Mouse (Mus musculus): ENCODE results near the gene Ggn. TPM values are rescaled to one million over a fixed set of nuclear protein-coding genes. Genes with fewer than 3 reads are reported as not detected.

Gene Ggn
- total RNA-seq, 2 experiments from 2014 or later = 0.88 to 0.95 TPM

GRCm38 (mm10) chr7:29146625-29147367, 23.2 kb upstream of the Ggn start:
- Histone ChIP-seq H3K27ac (no peak overlapping the region), H3K4me3 (no peak overlapping the region)
- DNase-seq (ENCODE audit: low spot score in 2 of 2) = no peak
- no peak for TF ChIP-seq CTCF (conservative IDR thresholded peaks at IDR 0.05)

GRCm38 (mm10) chr7:29148771-29149170, 21.2 kb upstream of the Ggn start:
- Histone ChIP-seq H3K4me3 (no peak overlapping the region), H3K27ac (no peak overlapping the region)
- TF ChIP-seq CTCF (conservative IDR thresholded peaks at IDR 0.05) = no peak
- no peak for DNase-seq (ENCODE audit: low spot score in 2 of 2)

GRCm38 (mm10) chr7:29151486-29151885, 18.5 kb upstream of the Ggn start:
- DNase-seq (ENCODE audit: low spot score in 2 of 2) = no peak
- Histone ChIP-seq H3K27ac (no peak overlapping the region), H3K4me3 (no peak overlapping the region)
- TF ChIP-seq CTCF (conservative IDR thresholded peaks at IDR 0.05) = no peak

- DNase-seq (ENCODE audit: low spot score in 2 of 2) = no peak
- TF ChIP-seq CTCF (conservative IDR thresholded peaks at IDR 0.05) = peak; percentile 59
- Histone ChIP-seq H3K4me3 (no peak overlapping the region), H3K27ac (no peak overlapping the region)
These were observed 15.8 kb upstream of the Ggn start for GRCm38 (mm10) chr7:29154018-29154720.

GRCm38 (mm10) chr7:29155196-29155837, 14.7 kb upstream of the Ggn start:
- Histone ChIP-seq H3K27ac (peak overlapping the region; percentile 98), H3K4me3 (peak overlapping the region; percentile 98)
- DNase-seq (ENCODE audit: low spot score in 2 of 2) = peak; percentile 88 to 92
- TF ChIP-seq CTCF (conservative IDR thresholded peaks at IDR 0.05) = peak; percentile 43

GRCm38 (mm10) chr7:29155838-29156782, 13.9 kb upstream of the Ggn start, which contains the start of gene Fam98c:
TSS of gene Fam98c (minus strand) at chr7:29156234.
- TF ChIP-seq CTCF (conservative IDR thresholded peaks at IDR 0.05) = peak; percentile 58
- peak; percentile 84 to 86 for DNase-seq (ENCODE audit: low spot score in 2 of 2)
- H3K27ac ChIP-seq = peak within 1 kb of the TSS; percentile 98
- H3K4me3 ChIP-seq = peak within 1 kb of the TSS; percentile 98

- DNase-seq (ENCODE audit: low spot score in 2 of 2) = no peak
- H3K27ac ChIP-seq = no peak overlapping the region
- no peak for TF ChIP-seq CTCF (conservative IDR thresholded peaks at IDR 0.05)
- H3K4me3 ChIP-seq = no peak overlapping the region
These were observed 11.7 kb upstream of the Ggn start for GRCm38 (mm10) chr7:29158264-29158663.

GRCm38 (mm10) chr7:29162294-29162693, 7.7 kb upstream of the Ggn start:
- no peak for TF ChIP-seq CTCF (conservative IDR thresholded peaks at IDR 0.05)
- no peak overlapping the region for H3K27ac ChIP-seq
- no peak overlapping the region for H3K4me3 ChIP-seq
- DNase-seq (ENCODE audit: low spot score in 2 of 2) = no peak

- H3K4me3 ChIP-seq = no peak overlapping the region
- TF ChIP-seq CTCF (conservative IDR thresholded peaks at IDR 0.05) = no peak
- H3K27ac ChIP-seq = no peak overlapping the region
- no peak for DNase-seq (ENCODE audit: low spot score in 2 of 2)
These were observed 7.1 kb upstream of the Ggn start for GRCm38 (mm10) chr7:29162750-29163525.

- Histone ChIP-seq H3K27ac (no peak overlapping the region), H3K4me3 (peak overlapping the region; percentile 86)
- TF ChIP-seq CTCF (conservative IDR thresholded peaks at IDR 0.05) = no peak
- no peak for DNase-seq (ENCODE audit: low spot score in 2 of 2)
These were observed 2.4 kb upstream of the Ggn start for GRCm38 (mm10) chr7:29167656-29168055.

GRCm38 (mm10) chr7:29168121-29168695, 1.8 kb upstream of the Ggn start:
- TF ChIP-seq CTCF (conservative IDR thresholded peaks at IDR 0.05) = no peak
- H3K27ac ChIP-seq = peak overlapping the region; percentile 91

More at GRCm38 (mm10) chr7:29168121-29168695, 1.8 kb upstream of the Ggn start:
- DNase-seq (ENCODE audit: low spot score in 2 of 2) = no peak
- peak overlapping the region; percentile 86 for H3K4me3 ChIP-seq
